Mouse (Mus musculus) heart, embryonic 11.5 days (tissue): Measurements from ENCODE around the gene Krt32. TPM values are rescaled to one million over a fixed set of nuclear protein-coding genes. Genes with fewer than 3 reads are reported as not detected.

Experiments used
- ATAC-seq: fragments of 200-750 bp; cut with Nextera tagmentation; replicated peaks from 2 replicates; pipeline ENCODE4 v1.8.0; 2017; ENCODE audit warnings: moderate library complexity; ENCODE audit not compliant: insufficient number of reproducible peaks, low FRiP score, low TSS enrichment
- H3K27ac ChIP-seq: fragments of 300-500 bp; sonication (generic); 2 replicates; pipeline ENCODE4 v1.5.1; 2014; ENCODE audit warnings: mild to moderate bottlenecking, low read depth, low read length
- H3K27me3 ChIP-seq: fragments of 300-500 bp; sonication (generic); 2 replicates; pipeline ENCODE4 v1.6.1; 2014; ENCODE audit warnings: mild to moderate bottlenecking, low read length, mixed read lengths; ENCODE audit not compliant: control insufficient read depth, insufficient read depth
- H3K36me3 ChIP-seq: fragments of 300-500 bp; sonication (generic); 2 replicates; pipeline ENCODE4 v1.6.1; 2014; ENCODE audit warnings: mild to moderate bottlenecking, low read length, moderate library complexity, mixed read lengths; ENCODE audit not compliant: control insufficient read depth, insufficient read depth
- H3K4me1 ChIP-seq: fragments of 300-500 bp; sonication (generic); 2 replicates; pipeline ENCODE4 v1.6.1; 2014; ENCODE audit warnings: low read length; ENCODE audit not compliant: control insufficient read depth, insufficient read depth
- H3K4me2 ChIP-seq: fragments of 300-500 bp; sonication (generic); 2 replicates; pipeline ENCODE4 v1.6.1; 2014; ENCODE audit warnings: mild to moderate bottlenecking, moderate library complexity
- H3K4me3 ChIP-seq: fragments of 300-500 bp; sonication (generic); 2 replicates; pipeline ENCODE4 v1.5.1; 2014; ENCODE audit warnings: low read depth, low read length
- H3K9ac ChIP-seq: fragments of 300-500 bp; sonication (generic); 2 replicates; pipeline ENCODE4 v1.6.1; 2014; ENCODE audit warnings: mild to moderate bottlenecking, low read depth, low read length, moderate library complexity
- H3K9me3 ChIP-seq: fragments of 300-500 bp; sonication (generic); replicated peaks from 2 replicates; pipeline ENCODE4 v1.6.1; 2016; ENCODE audit warnings: low read length; ENCODE audit not compliant: control insufficient read depth
- WGBS: fragments of 180-500 bp; shearing (Covaris S2); extraction: QIAGEN DNeasy Blood & Tissue Kit; methylation state at CpG from one replicate; pipeline ENCODE4 v1.1.7; 2014; ENCODE audit not compliant: insufficient replicate concordance; 5-methylcytosine and 5-hydroxymethylcytosine counted together
- polyA plus RNA-seq: library from polyadenylated mRNA; unstranded; fragments of >200 nt; fragmentation: Nextera tagmentation; extraction: Ambion mirVana; gene quantifications from 2 replicates; pipeline ENCODE4 v1.2.1, GENCODE M21; 2014

Krt32 gene
- polyA plus RNA-seq, 1 experiment from 2014 or later, result not detected

DNA sequence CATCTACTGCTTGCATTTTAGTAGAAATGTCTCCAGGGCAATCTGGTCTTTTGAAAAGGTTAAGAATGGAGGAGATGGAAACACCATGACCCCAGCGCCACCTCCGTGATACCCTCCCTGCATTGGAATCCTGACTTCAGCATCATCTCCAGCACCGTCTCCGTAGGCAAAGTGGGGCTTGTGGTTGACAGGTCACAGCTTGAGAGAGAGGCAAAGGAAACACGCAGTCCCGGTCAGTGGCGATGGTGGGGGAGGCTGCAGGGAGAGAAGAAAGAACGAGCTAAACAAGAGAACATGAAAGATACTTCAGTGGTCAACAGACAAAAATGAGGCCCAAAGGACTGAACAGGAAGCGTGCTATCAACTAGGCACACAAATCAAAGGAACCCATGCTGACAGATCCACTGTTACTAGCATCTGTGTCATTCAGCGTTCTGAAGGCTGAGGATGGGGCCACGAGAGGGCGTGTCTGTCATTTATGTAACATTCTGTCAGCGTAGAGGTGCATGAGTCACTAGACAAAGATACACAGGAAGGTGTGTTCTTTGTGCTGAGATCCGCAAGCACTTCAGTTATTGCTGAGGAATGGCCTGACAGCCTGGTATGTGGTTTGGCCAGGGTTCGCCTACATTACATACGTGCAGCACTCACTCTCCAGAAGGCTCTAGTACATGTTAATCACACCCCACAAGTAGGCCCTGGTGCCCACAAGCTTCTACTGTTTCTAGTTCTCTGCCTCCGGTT is 20.6 kb downstream of the Krt32 start:
- no peak overlapping the region for H3K9ac ChIP-seq
- H3K36me3 ChIP-seq, result no peaks in the 10 kb centered on the region
- H3K4me2 ChIP-seq, result no peak overlapping the region
- H3K27me3 ChIP-seq, result no peaks in the 10 kb centered on the region
- no peak for ATAC-seq
- H3K4me1 ChIP-seq, result peaks cover 6% of the 10 kb centered on the region; the same call in 1 of the 2 replicates
- H3K4me3 ChIP-seq, result no peak overlapping the region
- H3K27ac ChIP-seq, result no peak overlapping the region
- 69% methylated on average over 17 of the region's 17 CpGs for WGBS
- H3K9me3 ChIP-seq, result no peaks in the 10 kb centered on the region

DNA sequence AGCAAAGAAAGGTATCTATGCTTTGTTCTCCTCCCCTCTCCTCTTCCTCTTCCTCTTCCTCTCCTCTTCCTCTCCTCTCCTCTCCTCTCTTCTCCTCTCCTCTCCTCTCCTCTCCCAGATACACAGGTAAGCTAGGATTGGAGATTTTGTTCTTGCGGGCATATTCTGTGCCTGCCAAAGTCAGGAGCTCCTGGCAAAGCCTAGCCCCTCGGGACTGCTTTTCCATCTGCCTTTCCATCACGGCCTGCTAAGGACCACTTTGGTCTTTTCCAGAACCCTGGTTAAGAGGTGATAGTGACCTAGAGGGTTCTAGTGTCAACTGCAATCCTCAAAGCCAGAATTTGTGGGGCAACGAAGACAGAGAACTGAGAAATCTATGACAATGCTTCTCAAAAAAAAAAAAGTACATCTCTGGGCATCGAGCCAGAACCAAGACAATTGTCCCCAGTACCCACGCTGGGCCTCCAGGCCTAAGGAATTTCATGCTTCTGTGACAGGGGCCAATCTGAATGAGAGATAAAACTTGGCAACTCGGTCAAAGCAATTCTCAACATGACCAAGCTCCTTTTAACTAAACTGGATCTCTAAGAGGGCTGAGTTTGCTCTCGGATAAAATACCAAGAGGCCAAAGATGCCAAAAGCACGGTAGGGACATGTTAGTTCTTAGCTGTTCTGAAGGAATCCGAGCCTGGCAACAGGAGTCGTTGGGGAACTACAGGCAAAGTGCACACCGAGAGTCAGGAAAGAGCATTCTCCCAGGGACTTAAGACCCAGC is 21.6 kb downstream of the Krt32 start:
- no peak for ATAC-seq
- no peak overlapping the region for H3K4me2 ChIP-seq
- 66% methylated on average over 12 of the region's 12 CpGs for WGBS
- H3K27me3 ChIP-seq, result no peaks in the 10 kb centered on the region
- H3K4me3 ChIP-seq, result no peak overlapping the region
- H3K9ac ChIP-seq, result no peak overlapping the region
- no peaks in the 10 kb centered on the region for H3K9me3 ChIP-seq
- H3K36me3 ChIP-seq, result no peaks in the 10 kb centered on the region
- H3K27ac ChIP-seq, result no peak overlapping the region
- peaks cover 6% of the 10 kb centered on the region; the same call in 1 of the 2 replicates for H3K4me1 ChIP-seq

DNA sequence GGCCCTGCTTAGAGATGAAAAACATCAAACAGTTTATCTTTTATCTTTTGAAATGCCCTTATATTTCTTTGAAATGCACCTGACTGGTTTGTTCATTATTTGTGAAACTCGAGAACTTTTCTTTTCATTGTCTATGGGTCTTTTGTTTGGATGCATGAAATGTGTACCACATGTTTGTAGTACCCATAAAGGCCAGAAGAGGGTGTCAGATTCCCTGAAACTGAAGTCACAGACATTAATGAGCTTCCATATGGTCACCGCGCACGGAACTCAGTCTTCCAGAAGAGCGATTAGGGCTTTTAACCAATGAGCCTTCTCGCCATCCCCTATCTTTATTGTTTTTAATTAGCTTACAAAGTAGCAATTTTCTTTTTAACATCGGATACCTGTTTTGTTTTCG is 29.2 kb downstream of the Krt32 start:
- WGBS, result 75% methylated on average over 8 of the region's 8 CpGs
- Histone ChIP-seq H3K4me1 (no peaks in the 10 kb centered on the region), H3K9me3 (no peaks in the 10 kb centered on the region), H3K4me3 (no peak overlapping the region), H3K27me3 (no peaks in the 10 kb centered on the region), H3K9ac (no peak overlapping the region), H3K27ac (no peak overlapping the region), H3K36me3 (no peaks in the 10 kb centered on the region), H3K4me2 (no peak overlapping the region)
- ATAC-seq, result no peak

DNA sequence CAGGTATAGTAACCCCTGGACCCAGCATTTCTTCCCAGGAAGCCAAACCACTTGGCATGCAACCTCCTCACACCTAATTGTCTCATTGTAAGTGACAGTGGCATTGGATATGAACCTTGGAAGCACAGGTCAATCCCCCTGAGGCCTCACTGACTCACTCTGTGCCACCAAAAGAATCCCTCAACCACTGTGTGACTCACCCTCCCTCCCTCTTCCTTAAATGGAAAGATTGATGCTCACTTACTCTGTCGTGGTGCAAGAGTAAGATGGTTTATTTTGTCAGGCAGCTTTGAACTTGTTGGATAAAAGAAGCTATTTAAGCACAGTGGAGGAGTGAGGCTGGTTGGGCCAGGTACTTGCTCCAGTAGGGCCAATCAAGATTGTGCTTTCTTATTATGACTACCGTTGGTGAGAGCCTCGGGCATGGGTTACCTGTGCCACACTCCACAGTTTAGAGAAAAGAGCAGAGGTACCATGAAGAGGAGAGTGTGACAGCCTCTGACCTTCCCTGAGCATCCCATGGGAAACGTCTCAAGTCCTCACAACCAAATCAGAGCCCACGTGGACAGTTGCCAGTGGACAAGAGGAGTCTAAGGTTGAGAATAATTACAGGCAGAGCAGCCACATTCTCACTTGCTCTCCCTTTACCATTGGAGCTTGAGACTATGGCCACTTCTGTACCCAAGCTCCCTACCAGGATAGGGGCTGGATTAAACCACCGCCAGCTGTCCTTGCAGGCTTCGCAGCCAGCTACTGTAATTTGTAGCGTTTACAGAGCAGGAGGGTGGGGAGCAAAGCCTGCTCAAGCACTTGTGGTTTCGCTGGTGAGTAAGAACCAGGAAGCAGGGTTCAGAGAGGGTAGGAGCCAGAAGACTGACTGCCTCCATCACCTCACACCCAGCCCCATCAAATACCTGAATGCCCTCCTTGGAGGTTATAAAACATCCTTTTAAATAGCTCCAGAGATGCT is 32.1 kb downstream of the Krt32 start:
- ATAC-seq, result no peak
- H3K27ac ChIP-seq, result no peak overlapping the region
- no peaks in the 10 kb centered on the region for H3K9me3 ChIP-seq
- no peak overlapping the region for H3K9ac ChIP-seq
- no peaks in the 10 kb centered on the region for H3K27me3 ChIP-seq
- H3K36me3 ChIP-seq, result no peaks in the 10 kb centered on the region
- WGBS, result 71% methylated on average over 9 of the region's 9 CpGs
- H3K4me1 ChIP-seq, result no peaks in the 10 kb centered on the region
- no peak overlapping the region for H3K4me3 ChIP-seq
- no peak overlapping the region for H3K4me2 ChIP-seq

DNA sequence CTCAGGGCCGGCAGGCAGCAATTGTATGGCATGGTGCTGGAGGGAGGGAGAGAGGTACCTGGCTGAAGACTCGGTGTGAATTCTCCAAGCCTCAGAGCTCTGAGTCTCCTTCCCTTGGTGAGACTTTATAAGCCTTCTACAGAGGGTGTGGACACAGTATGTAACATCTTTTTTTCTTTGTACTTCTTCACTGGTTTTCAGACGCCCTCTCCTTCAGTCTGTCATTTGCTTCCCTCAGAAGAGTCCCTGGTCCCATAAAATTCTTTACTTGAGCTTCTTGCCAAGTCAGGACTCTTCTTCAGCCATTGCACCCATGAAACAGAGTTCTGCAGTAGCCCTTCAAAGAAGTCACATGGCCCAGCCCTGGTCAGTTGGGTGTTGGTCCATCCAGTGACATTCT is 37.6 kb downstream of the Krt32 start, which contains the start of gene Krt31:
TSS of gene Krt31 (minus strand) at position 101 of the 400 bp plus-strand sequence.
- Histone ChIP-seq H3K36me3 (no peaks in the 10 kb centered on the region), H3K27me3 (no peaks in the 10 kb centered on the region), H3K4me3 (no peak within 1 kb of the TSS), H3K9me3 (no peaks in the 10 kb centered on the region), H3K9ac (no peak within 1 kb of the TSS), H3K27ac (no peak within 1 kb of the TSS), H3K4me2 (no peak within 1 kb of the TSS), H3K4me1 (no peaks in the 10 kb centered on the region; the same call in 1 of the 2 replicates)
- ATAC-seq, result no peak
- 77% methylated on average over 3 of the region's 3 CpGs for WGBS

DNA sequence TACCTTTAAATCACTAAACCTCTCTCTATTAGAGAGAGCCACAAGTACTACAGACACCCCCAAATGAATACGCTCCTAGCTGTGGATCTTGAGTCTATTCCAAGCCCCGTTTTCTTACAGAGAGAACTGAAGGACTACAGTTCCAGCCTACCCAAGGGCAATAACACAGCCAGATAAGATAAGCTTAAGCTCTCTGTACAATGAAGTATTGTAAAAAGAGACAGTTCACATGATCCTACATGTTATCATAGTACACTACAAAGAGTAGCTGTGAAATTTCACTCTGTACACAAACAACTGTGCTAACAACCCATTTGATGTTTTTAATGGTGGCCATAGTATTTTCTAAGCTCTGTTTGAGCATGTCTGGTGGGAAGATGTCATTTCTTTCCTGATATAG is 40.8 kb downstream of the Krt32 start:
- no peak overlapping the region for H3K27ac ChIP-seq
- H3K9me3 ChIP-seq, result no peaks in the 10 kb centered on the region
- no peak for ATAC-seq
- H3K4me2 ChIP-seq, result no peak overlapping the region
- no peak overlapping the region for H3K9ac ChIP-seq
- H3K4me3 ChIP-seq, result no peak overlapping the region
- H3K27me3 ChIP-seq, result no peaks in the 10 kb centered on the region
- H3K4me1 ChIP-seq, result no peaks in the 10 kb centered on the region; the same call in 1 of the 2 replicates
- H3K36me3 ChIP-seq, result no peaks in the 10 kb centered on the region
- WGBS, result 58% methylated on average over 2 of the region's 2 CpGs

DNA sequence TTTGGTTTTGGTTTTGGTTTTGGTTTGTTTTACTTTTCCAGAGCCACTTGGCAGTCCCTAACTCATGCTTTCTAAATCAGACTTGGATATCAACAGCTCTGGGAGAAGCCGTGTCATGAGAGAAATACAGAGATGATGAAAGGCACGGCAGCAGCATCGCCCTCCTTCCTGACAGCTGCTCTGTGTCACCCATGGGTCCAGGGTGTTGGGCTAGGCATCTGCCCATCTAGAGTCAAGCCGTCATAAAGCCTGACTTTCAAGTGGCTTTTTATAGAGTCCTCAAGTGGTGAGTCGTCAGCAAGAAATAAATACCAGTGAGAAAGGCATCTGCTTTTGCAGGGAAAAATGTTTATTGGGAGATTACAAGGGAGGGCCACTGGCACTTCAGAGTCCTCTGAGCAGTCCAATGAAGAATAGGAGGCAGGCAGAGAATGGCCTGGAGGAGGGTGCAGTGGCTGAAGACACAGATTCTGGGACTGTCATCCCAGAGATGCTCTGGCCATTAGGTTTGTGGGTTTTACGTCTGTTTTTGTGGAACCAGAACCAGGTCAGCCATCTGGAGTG is 41.6 kb downstream of the Krt32 start:
- Histone ChIP-seq H3K27me3 (no peaks in the 10 kb centered on the region), H3K4me2 (no peak overlapping the region), H3K9me3 (no peaks in the 10 kb centered on the region), H3K27ac (no peak overlapping the region), H3K4me3 (no peak overlapping the region), H3K4me1 (no peaks in the 10 kb centered on the region; the same call in 1 of the 2 replicates), H3K9ac (no peak overlapping the region), H3K36me3 (no peaks in the 10 kb centered on the region)
- WGBS, result 54% methylated on average over 6 of the region's 6 CpGs
- no peak for ATAC-seq

DNA sequence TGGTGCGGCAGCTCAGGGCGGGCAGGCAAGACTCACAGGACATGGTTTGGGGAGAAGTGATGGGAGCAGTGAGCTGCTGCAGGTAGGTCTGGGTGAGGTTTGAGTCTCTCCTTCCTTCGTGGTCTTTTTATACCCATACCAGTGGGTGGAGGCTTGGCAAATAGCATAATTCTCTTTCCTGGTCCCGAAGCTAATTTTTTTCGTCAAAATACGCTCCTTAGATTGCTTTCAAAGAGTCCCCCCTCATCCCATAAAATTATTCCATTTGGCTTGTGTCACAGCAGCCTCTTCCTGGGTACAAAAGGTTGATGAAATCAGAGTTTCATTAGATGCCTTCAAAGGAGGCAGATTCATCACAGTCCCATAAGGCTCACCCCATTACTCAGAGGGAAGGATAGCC is 46.6 kb downstream of the Krt32 start, which contains the start of gene Krt34:
TSS of gene Krt34 (minus strand) at position 101 of the 400 bp plus-strand sequence.
- Histone ChIP-seq H3K27me3 (no peaks in the 10 kb centered on the region), H3K27ac (no peak within 1 kb of the TSS), H3K4me1 (no peaks in the 10 kb centered on the region), H3K36me3 (no peaks in the 10 kb centered on the region), H3K9me3 (no peaks in the 10 kb centered on the region), H3K9ac (no peak within 1 kb of the TSS), H3K4me2 (no peak within 1 kb of the TSS), H3K4me3 (no peak within 1 kb of the TSS)
- no peak for ATAC-seq
- 88% methylated on average over 6 of the region's 6 CpGs for WGBS
